Mouse (Mus musculus) spleen, adult 18-20 months (tissue): ENCODE data around the gene Spty2d1.

ENCODE experiments used
- DNase-seq, 2 experiments: peaks; one replicate each; pipeline ENCODE4 v3.0.0; 2022; ENCODE audit warnings: mixed read lengths in 2 of 2

Spty2d1 gene

GRCm38 (mm10) chr7:46985718-46986505, 22.3 kb downstream of the Spty2d1 start:
- DNase-seq = no peak

- DNase-seq = no peak
Measured at GRCm38 (mm10) chr7:46983280-46983679, 24.9 kb downstream of the Spty2d1 start, which contains the start of gene Gm9999. TSS of gene Gm9999 (plus strand) at chr7:46983580.

DNA sequence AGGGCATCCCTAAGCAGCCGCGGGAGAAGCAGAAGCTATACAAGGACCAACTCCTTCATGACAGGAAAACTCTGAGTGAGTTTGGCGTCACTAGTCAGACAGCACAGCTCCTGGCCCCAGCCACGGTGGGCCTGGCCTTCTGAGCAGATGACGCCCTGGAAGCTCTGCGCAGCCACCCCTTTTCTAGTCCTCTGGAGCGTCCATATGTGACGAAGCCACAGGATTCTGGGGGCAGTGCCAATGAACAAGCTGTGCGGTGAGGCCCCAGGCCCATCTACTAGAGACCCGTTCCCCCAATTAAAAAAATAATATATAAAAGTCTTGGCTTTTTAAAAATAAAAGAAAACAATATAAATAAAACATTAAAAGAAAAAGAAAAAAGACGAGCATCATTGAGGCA, 32.8 kb downstream of the Spty2d1 start:
- DNase-seq = no peak

- no peak for DNase-seq
Measured at GRCm38 (mm10) chr7:46974648-46975047, 33.6 kb downstream of the Spty2d1 start.

DNA sequence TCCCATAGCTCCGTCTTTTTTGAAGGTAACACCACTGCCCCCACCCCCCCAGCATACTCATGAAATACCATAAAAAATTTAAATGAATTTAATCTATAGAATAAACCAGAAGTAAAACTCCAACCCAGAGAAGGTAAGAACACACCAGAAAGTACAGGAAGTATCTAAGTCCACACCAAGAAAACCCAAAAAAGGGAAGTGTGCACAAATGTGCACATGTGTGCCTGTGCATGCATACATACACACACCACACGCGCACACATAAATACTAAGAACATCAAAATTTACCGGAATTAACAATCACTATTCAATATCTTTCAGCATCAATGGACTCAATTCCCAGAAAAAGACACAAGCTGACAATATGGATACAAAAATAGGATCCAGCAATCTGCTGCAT, 38.3 kb downstream of the Spty2d1 start:
- DNase-seq = no peak

- no peak for DNase-seq
Measured at GRCm38 (mm10) chr7:46964070-46964469, 44.1 kb downstream of the Spty2d1 start.

- peak; percentile 22 to 45 for DNase-seq
Measured at GRCm38 (mm10) chr7:46962806-46963618, 45.2 kb downstream of the Spty2d1 start.

- DNase-seq = no peak
Measured at GRCm38 (mm10) chr7:46962132-46962531, 46.1 kb downstream of the Spty2d1 start.

GRCm38 (mm10) chr7:46960991-46961390, 47.2 kb downstream of the Spty2d1 start:
- DNase-seq = no peak

DNA sequence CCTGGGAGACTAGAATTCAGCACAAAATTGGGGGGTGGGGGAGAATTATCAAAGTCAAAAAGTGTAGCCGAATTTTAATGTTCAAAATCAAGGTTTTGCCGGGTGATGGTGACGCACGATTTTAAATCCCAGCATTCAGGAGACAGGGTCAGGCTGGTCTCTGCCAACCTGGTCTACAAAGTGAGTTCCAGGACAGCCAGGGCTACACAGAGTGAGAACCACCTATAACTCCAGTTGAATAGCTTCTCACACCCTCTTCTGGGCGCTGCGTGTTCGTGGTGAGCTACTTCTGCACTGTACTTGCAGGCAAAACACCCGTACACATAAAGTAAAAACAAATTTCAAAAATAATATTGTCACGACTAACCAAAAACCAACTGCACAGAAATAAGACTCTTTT, 49.4 kb downstream of the Spty2d1 start:
- DNase-seq = no peak

GRCm38 (mm10) chr7:46957831-46958691, 50.1 kb downstream of the Spty2d1 start, which contains the start of gene Uevld:
TSS of gene Uevld (minus strand) at chr7:46958527.
- peak; percentile 78 to 90 for DNase-seq
